Mouse (Mus musculus): ENCODE measurements at regions not wholly inside any gene's neighbourhood (a gene's known extent, or its start where the extent isn't known, plus 50 kb on each side); places are given as distances from the start of the nearest gene placed in this dataset.
A peak's percentile ranks its signal among the peaks of the same experiment; 100 is the strongest.
"Not testable (repeated sequence)": the region's sequence is repeated elsewhere in the genome, so short reads cannot be mapped to it uniquely, and the experiment has no call there.

- Histone ChIP-seq H3K9me3 (ENCODE audit: low read length) (no peaks in the 10 kb centered on the region), H3K27me3 (replicated peaks; ENCODE audit: insufficient read depth, low read length) (no peaks in the 10 kb centered on the region), H3K4me2 (replicated peaks; ENCODE audit: low read depth, low read length) (no peak overlapping the region), H3K4me3 (ENCODE audit: low read depth, low read length) (no peak overlapping the region), H3K9ac (replicated peaks; ENCODE audit: low read depth) (no peak overlapping the region), H3K27ac (ENCODE audit: low read length) (no peak overlapping the region), H3K36me3 (ENCODE audit: insufficient read depth, low read length) (no peaks in the 10 kb centered on the region), H3K4me1 (ENCODE audit: insufficient read depth, low read depth, low read length) (no peaks in the 10 kb centered on the region)
- 75% methylated on average over 4 of the region's 4 CpGs for WGBS
- no peak for ATAC-seq
- no peak for DNase-seq (ENCODE audit: low spot score)
- TF ChIP-seq CTCF (IDR thresholded peaks at IDR 0.05) (no peak), EP300 (IDR thresholded peaks at IDR 0.05) (no peak)
These were observed 257.9 kb downstream of the Nfkbiz start for GRCm38 (mm10) chr16:55580827-55581226.

GRCm38 (mm10) chr16:55578686-55579085 is 260.0 kb downstream of the Nfkbiz start:
- Histone ChIP-seq H3K9ac (replicated peaks; ENCODE audit: low read depth) (no peak overlapping the region), H3K4me2 (replicated peaks; ENCODE audit: low read depth, low read length) (no peak overlapping the region), H3K36me3 (ENCODE audit: insufficient read depth, low read length) (no peaks in the 10 kb centered on the region), H3K9me3 (ENCODE audit: low read length) (no peaks in the 10 kb centered on the region), H3K27me3 (replicated peaks; ENCODE audit: insufficient read depth, low read length) (no peaks in the 10 kb centered on the region), H3K27ac (ENCODE audit: low read length) (no peak overlapping the region), H3K4me3 (ENCODE audit: low read depth, low read length) (no peak overlapping the region), H3K4me1 (ENCODE audit: insufficient read depth, low read depth, low read length) (no peaks in the 10 kb centered on the region)
- TF ChIP-seq EP300 (IDR thresholded peaks at IDR 0.05) (no peak), CTCF (IDR thresholded peaks at IDR 0.05) (no peak)
- ATAC-seq (no peak), DNase-seq (ENCODE audit: low spot score) (no peak)
- WGBS = 72% methylated on average over 5 of the region's 5 CpGs

- not testable (repeated sequence) for DNase-seq (ENCODE audit: low spot score); H3K4me1 ChIP-seq (ENCODE audit: insufficient read depth, low read depth, low read length)
These were observed 263.0 kb downstream of the Nfkbiz start for GRCm38 (mm10) chr16:55575609-55576283.

DNA sequence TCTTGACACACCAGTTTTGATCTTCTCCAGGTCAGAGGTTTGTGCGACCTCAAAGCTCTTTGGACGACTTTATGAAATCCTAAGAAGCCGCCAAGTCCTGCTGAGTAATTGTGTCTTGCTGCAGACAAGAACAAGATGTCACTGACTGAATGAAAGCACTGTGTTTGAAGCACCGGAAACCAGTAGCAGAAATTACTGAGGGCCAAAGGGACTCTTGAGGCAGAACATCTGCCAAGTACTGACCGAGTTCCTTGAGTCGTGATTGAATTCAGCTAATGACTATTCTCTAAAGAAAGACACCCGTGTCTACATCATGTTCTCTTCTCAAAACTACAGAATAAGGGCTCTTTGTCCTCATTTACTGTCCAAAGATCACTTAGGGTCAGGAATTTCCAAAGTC is 267.6 kb downstream of the Nfkbiz start:
- TF ChIP-seq EP300 (IDR thresholded peaks at IDR 0.05) (peak; percentile 58), CTCF (IDR thresholded peaks at IDR 0.05) (no peak)
- DNase-seq (ENCODE audit: low spot score) (peak; percentile 90), ATAC-seq (peak; percentile 92)
- Histone ChIP-seq H3K27ac (ENCODE audit: low read length) (0 out of 2 replicates have a peak overlapping the region, but pooled peaks have one; percentile 16), H3K4me3 (ENCODE audit: low read depth, low read length) (no peak overlapping the region), H3K36me3 (ENCODE audit: insufficient read depth, low read length) (no peaks in the 10 kb centered on the region), H3K4me2 (replicated peaks; ENCODE audit: low read depth, low read length) (no peak overlapping the region), H3K9ac (replicated peaks; ENCODE audit: low read depth) (no peak overlapping the region), H3K4me1 (ENCODE audit: insufficient read depth, low read depth, low read length) (no peaks in the 10 kb centered on the region), H3K9me3 (ENCODE audit: low read length) (no peaks in the 10 kb centered on the region), H3K27me3 (replicated peaks; ENCODE audit: insufficient read depth, low read length) (no peaks in the 10 kb centered on the region)
- 43% methylated on average over 7 of the region's 7 CpGs for WGBS

More at GRCm38 (mm10) chr16:55575609-55576283, 263.0 kb downstream of the Nfkbiz start:
- WGBS = 55% methylated on average over 2 of the region's 2 CpGs
- not testable (repeated sequence) for H3K4me3 ChIP-seq (ENCODE audit: low read depth, low read length); H3K27ac ChIP-seq (ENCODE audit: low read length); ATAC-seq; H3K4me2 ChIP-seq (replicated peaks; ENCODE audit: low read depth, low read length); H3K9ac ChIP-seq (replicated peaks; ENCODE audit: low read depth); H3K9me3 ChIP-seq (ENCODE audit: low read length); H3K36me3 ChIP-seq (ENCODE audit: insufficient read depth, low read length); H3K27me3 ChIP-seq (replicated peaks; ENCODE audit: insufficient read depth, low read length)

DNA sequence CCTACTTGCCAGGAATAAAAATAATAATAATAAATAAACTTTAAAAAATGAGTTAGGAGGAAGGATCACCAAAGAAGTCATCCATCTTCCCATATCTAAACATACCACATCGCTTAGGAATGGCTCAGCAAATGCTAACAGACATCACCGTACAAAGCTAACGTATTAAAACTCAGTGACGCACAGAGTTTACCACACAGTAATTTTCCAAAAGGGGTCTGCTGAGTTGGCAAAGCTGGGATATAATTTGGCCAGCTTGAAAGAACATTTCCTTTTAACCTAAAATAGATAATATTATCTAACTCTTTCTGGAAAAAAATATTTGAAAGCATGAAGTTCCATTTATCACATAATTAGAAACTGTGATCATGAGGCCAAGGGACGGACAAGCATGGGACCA is 268.6 kb downstream of the Nfkbiz start:
- H3K27me3 ChIP-seq (replicated peaks; ENCODE audit: insufficient read depth, low read length) = no peaks in the 10 kb centered on the region
- peak; percentile 48 for DNase-seq (ENCODE audit: low spot score)
- no peak overlapping the region for H3K4me3 ChIP-seq (ENCODE audit: low read depth, low read length)
- no peaks in the 10 kb centered on the region for H3K36me3 ChIP-seq (ENCODE audit: insufficient read depth, low read length)
- H3K4me1 ChIP-seq (ENCODE audit: insufficient read depth, low read depth, low read length) = no peaks in the 10 kb centered on the region
- no peak for ATAC-seq
- no peak overlapping the region for H3K4me2 ChIP-seq (replicated peaks; ENCODE audit: low read depth, low read length)
- H3K9ac ChIP-seq (replicated peaks; ENCODE audit: low read depth) = no peak overlapping the region
- WGBS = 61% methylated on average over 5 of the region's 5 CpGs
- no peaks in the 10 kb centered on the region for H3K9me3 ChIP-seq (ENCODE audit: low read length)
- H3K27ac ChIP-seq (ENCODE audit: low read length) = no peak overlapping the region
- TF ChIP-seq CTCF (IDR thresholded peaks at IDR 0.05) (no peak), EP300 (IDR thresholded peaks at IDR 0.05) (no peak)

DNA sequence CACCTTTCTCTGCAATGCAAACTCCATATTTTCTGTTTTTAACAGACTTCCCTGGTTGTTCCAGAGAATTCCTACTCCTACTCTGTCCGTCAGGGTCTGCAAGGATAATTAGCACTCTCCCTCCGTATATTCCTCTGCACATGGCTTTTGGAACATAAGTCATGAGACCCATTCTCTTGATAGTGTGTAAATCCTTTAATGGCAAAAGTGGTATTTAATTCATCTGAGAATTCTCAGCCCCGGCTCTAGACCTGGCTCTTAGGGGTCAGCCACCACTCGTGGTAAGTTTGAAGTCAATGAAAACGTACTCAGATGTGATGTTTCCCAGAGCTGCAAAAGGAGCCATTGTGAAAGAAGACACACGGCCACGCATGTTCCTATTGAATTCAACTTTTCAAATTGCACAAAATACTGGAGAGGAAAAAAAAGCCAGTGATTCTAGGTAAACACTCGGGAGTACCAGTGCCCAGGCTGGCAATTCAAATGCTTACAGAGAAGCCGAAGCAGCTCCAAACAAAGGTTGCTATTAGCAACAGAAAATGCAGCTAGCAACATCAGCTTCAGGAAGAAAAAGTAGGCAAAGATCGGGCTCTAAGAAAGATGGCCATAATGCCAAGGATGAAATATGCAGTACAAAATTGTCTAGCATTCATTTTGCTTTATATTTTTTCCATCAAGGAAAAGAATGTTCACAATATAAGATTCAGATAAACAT is 258.2 kb upstream of the Zpld1 start:
- no peak overlapping the region for H3K27ac ChIP-seq (ENCODE audit: low read length)
- no peak overlapping the region for H3K4me2 ChIP-seq (replicated peaks; ENCODE audit: low read depth, low read length)
- H3K36me3 ChIP-seq (ENCODE audit: insufficient read depth, low read length) = no peaks in the 10 kb centered on the region
- H3K9me3 ChIP-seq (ENCODE audit: low read length) = no peaks in the 10 kb centered on the region
- DNase-seq (ENCODE audit: low spot score) (peak; percentile 35), ATAC-seq (0 out of 2 replicates have a peak, but pooled peaks have one; percentile 36)
- no peaks in the 10 kb centered on the region for H3K4me1 ChIP-seq (ENCODE audit: insufficient read depth, low read depth, low read length)
- WGBS = 47% methylated on average over 10 of the region's 10 CpGs
- H3K4me3 ChIP-seq (ENCODE audit: low read depth, low read length) = no peak overlapping the region
- TF ChIP-seq CTCF (IDR thresholded peaks at IDR 0.05) (no peak), EP300 (IDR thresholded peaks at IDR 0.05) (no peak)
- no peak overlapping the region for H3K9ac ChIP-seq (replicated peaks; ENCODE audit: low read depth)
- H3K27me3 ChIP-seq (replicated peaks; ENCODE audit: insufficient read depth, low read length) = no peaks in the 10 kb centered on the region
